Mouse (Mus musculus): ENCODE data around the gene Zfp784. TPM values are rescaled to one million over a fixed set of nuclear protein-coding genes. Genes with fewer than 3 reads are reported as not detected.

Gene Zfp784
- polyA plus RNA-seq, 1 experiment from 2014 or later: 4.4 TPM

DNA sequence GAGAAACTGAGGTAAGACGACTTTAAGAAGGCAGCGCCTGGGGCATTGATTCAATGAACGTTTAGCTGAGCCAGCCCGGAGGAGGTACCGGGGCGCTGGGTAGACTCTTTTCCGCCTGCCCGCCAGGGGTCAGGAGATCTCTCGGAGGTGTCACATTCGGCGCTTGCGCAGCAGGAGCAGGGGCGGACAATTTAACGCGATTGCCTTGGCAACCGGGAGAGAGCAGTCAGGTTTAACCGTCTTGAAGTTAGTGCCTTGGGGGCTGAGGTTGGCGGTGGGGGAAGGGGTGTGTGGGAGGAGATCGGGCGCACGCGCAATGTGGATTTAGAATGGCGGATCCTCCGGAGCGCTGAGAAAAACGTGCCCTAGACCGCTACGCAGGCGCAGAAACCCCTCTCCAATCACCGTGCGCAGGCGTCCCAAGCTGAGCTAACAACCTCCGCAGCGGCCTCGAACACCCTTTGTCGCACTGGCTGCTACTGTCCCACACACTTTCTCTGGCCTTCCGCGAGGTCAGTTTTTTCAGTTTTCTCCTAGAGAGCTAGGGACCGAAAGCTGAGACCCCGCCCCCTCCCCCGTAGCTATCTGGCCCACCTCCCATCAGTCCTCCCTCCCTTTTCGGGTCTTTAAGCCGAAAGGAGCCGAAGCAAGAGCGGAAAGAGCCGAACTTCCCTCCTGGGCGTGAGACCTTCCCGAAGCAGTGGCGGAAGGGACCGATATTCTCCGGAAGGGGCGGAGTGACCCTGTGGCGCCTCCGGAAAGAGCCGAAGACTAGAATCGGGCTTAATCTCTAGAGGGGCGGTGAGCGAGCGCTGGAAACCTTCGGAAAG lies 22.9 kb upstream of the Zfp784 start:
- peaks cover 17% of the 10 kb centered on the region for H3K4me1 ChIP-seq (ENCODE audit: control insufficient read depth, insufficient read depth, low read length)
- WGBS: under 1% methylated on average over 55 of the region's 60 CpGs
- H3K27ac ChIP-seq (replicated peaks; ENCODE audit: low read depth, low read length): peak overlapping the region; percentile 100
- peak overlapping the region; percentile 96 for H3K9ac ChIP-seq (ENCODE audit: low read depth, low read length)
- H3K4me2 ChIP-seq (ENCODE audit: low read depth, low read length): peak overlapping the region; percentile 58
- H3K36me3 ChIP-seq (ENCODE audit: control insufficient read depth, insufficient read depth, low read length): peaks cover 2% of the 10 kb centered on the region; the same call in 1 of the 2 replicates
- H3K27me3 ChIP-seq (replicated peaks; ENCODE audit: control insufficient read depth, insufficient read depth, low read length): no peaks in the 10 kb centered on the region
- DNase-seq (ENCODE audit: low spot score) (peak; percentile 99), ATAC-seq (ENCODE audit: low read depth) (peak; percentile 92)
- H3K9me3 ChIP-seq (ENCODE audit: control insufficient read depth, low read length): no peaks in the 10 kb centered on the region
- peak overlapping the region; percentile 64 for H3K4me3 ChIP-seq (ENCODE audit: low read depth, low read length)

DNA sequence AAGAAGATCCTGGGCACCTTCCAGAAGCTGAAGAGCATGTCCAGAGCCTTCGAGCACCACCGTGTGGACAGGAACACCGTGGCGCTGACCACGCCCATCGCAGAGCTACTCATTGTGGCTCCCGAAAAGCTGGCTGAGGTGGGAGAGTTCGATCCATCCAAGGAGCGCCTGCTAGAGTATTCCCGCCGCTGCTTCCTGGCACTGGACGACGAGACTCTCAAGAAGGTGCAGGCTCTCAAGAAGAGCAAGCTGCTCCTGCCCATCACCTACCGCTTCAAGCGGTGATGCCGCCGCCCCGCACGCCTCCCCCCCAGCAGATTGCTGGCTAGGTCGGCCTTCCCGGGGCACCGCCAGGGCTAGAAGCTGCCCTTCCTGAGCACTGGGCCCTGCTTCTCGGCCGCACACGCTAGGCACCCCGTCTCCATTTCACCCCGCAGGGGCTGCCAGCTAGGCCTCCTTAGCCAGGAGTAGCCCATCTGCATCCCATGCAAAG lies 22.0 kb upstream of the Zfp784 start:
- peak overlapping the region; percentile 64 for H3K4me3 ChIP-seq (ENCODE audit: low read depth, low read length)
- H3K9ac ChIP-seq (ENCODE audit: low read depth, low read length): peak overlapping the region; percentile 96
- peaks cover 21% of the 10 kb centered on the region for H3K4me1 ChIP-seq (ENCODE audit: control insufficient read depth, insufficient read depth, low read length)
- ATAC-seq (ENCODE audit: low read depth) (no peak; the same call in 1 of the 2 replicates), DNase-seq (ENCODE audit: low spot score) (peak; percentile 94)
- H3K27me3 ChIP-seq (replicated peaks; ENCODE audit: control insufficient read depth, insufficient read depth, low read length): peaks cover 8% of the 10 kb centered on the region
- no peaks in the 10 kb centered on the region for H3K36me3 ChIP-seq (ENCODE audit: control insufficient read depth, insufficient read depth, low read length)
- no peaks in the 10 kb centered on the region for H3K9me3 ChIP-seq (ENCODE audit: control insufficient read depth, low read length)
- WGBS: 4% methylated on average over 27 of the region's 27 CpGs
- H3K4me2 ChIP-seq (ENCODE audit: low read depth, low read length): peak overlapping the region; percentile 58
- peak overlapping the region; percentile 100 for H3K27ac ChIP-seq (replicated peaks; ENCODE audit: low read depth, low read length)

DNA sequence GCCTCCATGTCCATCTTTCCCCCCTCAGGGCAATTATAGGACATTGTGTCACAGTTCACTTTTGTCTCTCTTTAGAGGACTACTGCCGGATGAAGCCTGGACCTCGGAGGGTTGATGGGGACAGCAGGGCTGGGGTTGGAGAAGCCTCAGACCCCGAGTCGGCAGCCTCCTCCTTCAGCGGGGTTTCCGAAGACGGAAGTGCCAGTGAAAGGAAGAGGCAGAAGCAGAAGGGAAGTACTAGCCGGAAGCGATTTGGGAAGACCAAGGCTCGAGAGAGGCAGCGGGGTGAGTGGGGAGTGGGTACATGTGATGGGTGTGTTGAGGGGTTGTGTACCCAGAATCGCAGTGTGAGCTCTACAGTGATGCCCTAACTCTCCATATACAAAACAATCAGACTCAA lies 21.2 kb upstream of the Zfp784 start:
- no peak overlapping the region for H3K4me3 ChIP-seq (ENCODE audit: low read depth, low read length)
- DNase-seq (ENCODE audit: low spot score) (no peak), ATAC-seq (ENCODE audit: low read depth) (no peak)
- peak overlapping the region; percentile 58 for H3K4me2 ChIP-seq (ENCODE audit: low read depth, low read length)
- H3K9ac ChIP-seq (ENCODE audit: low read depth, low read length): no peak overlapping the region
- peaks cover 20% of the 10 kb centered on the region for H3K4me1 ChIP-seq (ENCODE audit: control insufficient read depth, insufficient read depth, low read length)
- H3K36me3 ChIP-seq (ENCODE audit: control insufficient read depth, insufficient read depth, low read length): no peaks in the 10 kb centered on the region
- WGBS: 88% methylated on average over 12 of the region's 12 CpGs
- no peaks in the 10 kb centered on the region for H3K9me3 ChIP-seq (ENCODE audit: control insufficient read depth, low read length)
- peak overlapping the region; percentile 100; the same call in 1 of the 2 replicates for H3K27ac ChIP-seq (replicated peaks; ENCODE audit: low read depth, low read length)
- H3K27me3 ChIP-seq (replicated peaks; ENCODE audit: control insufficient read depth, insufficient read depth, low read length): peaks cover 16% of the 10 kb centered on the region

GRCm38 (mm10) chr7:5058631-5059030 lies 20.4 kb upstream of the Zfp784 start:
- no peak overlapping the region for H3K9ac ChIP-seq (ENCODE audit: low read depth, low read length)
- H3K27ac ChIP-seq (replicated peaks; ENCODE audit: low read depth, low read length): no peak overlapping the region
- ATAC-seq (ENCODE audit: low read depth) (no peak), DNase-seq (ENCODE audit: low spot score) (no peak)
- 89% methylated on average over 1 of the region's 1 CpGs for WGBS
- no peak overlapping the region for H3K4me2 ChIP-seq (ENCODE audit: low read depth, low read length)
- no peaks in the 10 kb centered on the region for H3K36me3 ChIP-seq (ENCODE audit: control insufficient read depth, insufficient read depth, low read length)
- H3K27me3 ChIP-seq (replicated peaks; ENCODE audit: control insufficient read depth, insufficient read depth, low read length): peaks cover 24% of the 10 kb centered on the region
- H3K4me1 ChIP-seq (ENCODE audit: control insufficient read depth, insufficient read depth, low read length): peaks cover 19% of the 10 kb centered on the region
- no peak overlapping the region for H3K4me3 ChIP-seq (ENCODE audit: low read depth, low read length)
- H3K9me3 ChIP-seq (ENCODE audit: control insufficient read depth, low read length): no peaks in the 10 kb centered on the region

- 42% methylated on average over 11 of the region's 11 CpGs for WGBS
- ATAC-seq (ENCODE audit: low read depth): no peak
- Histone ChIP-seq H3K36me3 (ENCODE audit: control insufficient read depth, insufficient read depth, low read length) (no peaks in the 10 kb centered on the region), H3K9ac (ENCODE audit: low read depth, low read length) (peak overlapping the region; percentile 84; the same call in 1 of the 2 replicates), H3K4me2 (ENCODE audit: low read depth, low read length) (peak overlapping the region; percentile 86), H3K27me3 (replicated peaks; ENCODE audit: control insufficient read depth, insufficient read depth, low read length) (peaks cover 32% of the 10 kb centered on the region), H3K9me3 (ENCODE audit: control insufficient read depth, low read length) (no peaks in the 10 kb centered on the region), H3K27ac (replicated peaks; ENCODE audit: low read depth, low read length) (no peak overlapping the region), H3K4me1 (ENCODE audit: control insufficient read depth, insufficient read depth, low read length) (peaks cover 27% of the 10 kb centered on the region), H3K4me3 (ENCODE audit: low read depth, low read length) (peak overlapping the region; percentile 66)
- no peak for DNase-seq (ENCODE audit: low spot score)
Observed at GRCm38 (mm10) chr7:5057804-5058203, 19.6 kb upstream of the Zfp784 start.

DNA sequence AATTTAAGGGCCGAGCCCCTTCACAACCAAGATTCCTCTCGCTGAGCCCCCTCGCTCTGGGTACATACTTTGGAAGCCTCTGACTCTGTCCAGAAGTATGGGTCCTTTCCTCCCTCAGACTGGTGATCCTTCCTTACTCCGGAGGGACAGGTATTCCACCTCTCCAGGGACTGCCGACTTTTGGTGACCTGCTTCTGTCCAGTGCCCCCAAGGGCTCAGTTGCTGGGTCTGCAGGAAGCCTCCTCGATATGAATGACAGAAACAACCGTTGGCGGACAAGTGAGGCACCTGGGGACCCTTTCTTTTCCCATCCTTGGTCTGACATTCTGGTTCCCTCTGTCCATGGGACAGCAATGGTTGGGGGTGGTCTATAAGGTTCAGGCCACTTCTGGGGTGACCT lies 19.1 kb upstream of the Zfp784 start:
- DNase-seq (ENCODE audit: low spot score): no peak
- H3K4me1 ChIP-seq (ENCODE audit: control insufficient read depth, insufficient read depth, low read length): peaks cover 31% of the 10 kb centered on the region

GRCm38 (mm10) chr7:5056651-5057263 lies 18.5 kb upstream of the Zfp784 start:
- Histone ChIP-seq H3K9ac (ENCODE audit: low read depth, low read length) (peak overlapping the region; percentile 84), H3K4me3 (ENCODE audit: low read depth, low read length) (peak overlapping the region; percentile 66), H3K36me3 (ENCODE audit: control insufficient read depth, insufficient read depth, low read length) (no peaks in the 10 kb centered on the region), H3K9me3 (ENCODE audit: control insufficient read depth, low read length) (no peaks in the 10 kb centered on the region), H3K4me2 (ENCODE audit: low read depth, low read length) (peak overlapping the region; percentile 86), H3K27ac (replicated peaks; ENCODE audit: low read depth, low read length) (peak overlapping the region; percentile 35), H3K4me1 (ENCODE audit: control insufficient read depth, insufficient read depth, low read length) (peaks cover 37% of the 10 kb centered on the region), H3K27me3 (replicated peaks; ENCODE audit: control insufficient read depth, insufficient read depth, low read length) (peaks cover 38% of the 10 kb centered on the region)
- WGBS: 1% methylated on average over 14 of the region's 55 CpGs
- DNase-seq (ENCODE audit: low spot score) (peak; percentile 68), ATAC-seq (ENCODE audit: low read depth) (no peak)

More for the DNA sequence above, 19.1 kb upstream of the Zfp784 start:
- 29% methylated on average over 8 of the region's 8 CpGs for WGBS
- peak overlapping the region; percentile 86 for H3K4me2 ChIP-seq (ENCODE audit: low read depth, low read length)
- peaks cover 34% of the 10 kb centered on the region for H3K27me3 ChIP-seq (replicated peaks; ENCODE audit: control insufficient read depth, insufficient read depth, low read length)
- H3K36me3 ChIP-seq (ENCODE audit: control insufficient read depth, insufficient read depth, low read length): no peaks in the 10 kb centered on the region
- H3K27ac ChIP-seq (replicated peaks; ENCODE audit: low read depth, low read length): no peak overlapping the region
- no peak for ATAC-seq (ENCODE audit: low read depth)
- peak overlapping the region; percentile 66 for H3K4me3 ChIP-seq (ENCODE audit: low read depth, low read length)
- H3K9me3 ChIP-seq (ENCODE audit: control insufficient read depth, low read length): no peaks in the 10 kb centered on the region
- H3K9ac ChIP-seq (ENCODE audit: low read depth, low read length): peak overlapping the region; percentile 84

DNA sequence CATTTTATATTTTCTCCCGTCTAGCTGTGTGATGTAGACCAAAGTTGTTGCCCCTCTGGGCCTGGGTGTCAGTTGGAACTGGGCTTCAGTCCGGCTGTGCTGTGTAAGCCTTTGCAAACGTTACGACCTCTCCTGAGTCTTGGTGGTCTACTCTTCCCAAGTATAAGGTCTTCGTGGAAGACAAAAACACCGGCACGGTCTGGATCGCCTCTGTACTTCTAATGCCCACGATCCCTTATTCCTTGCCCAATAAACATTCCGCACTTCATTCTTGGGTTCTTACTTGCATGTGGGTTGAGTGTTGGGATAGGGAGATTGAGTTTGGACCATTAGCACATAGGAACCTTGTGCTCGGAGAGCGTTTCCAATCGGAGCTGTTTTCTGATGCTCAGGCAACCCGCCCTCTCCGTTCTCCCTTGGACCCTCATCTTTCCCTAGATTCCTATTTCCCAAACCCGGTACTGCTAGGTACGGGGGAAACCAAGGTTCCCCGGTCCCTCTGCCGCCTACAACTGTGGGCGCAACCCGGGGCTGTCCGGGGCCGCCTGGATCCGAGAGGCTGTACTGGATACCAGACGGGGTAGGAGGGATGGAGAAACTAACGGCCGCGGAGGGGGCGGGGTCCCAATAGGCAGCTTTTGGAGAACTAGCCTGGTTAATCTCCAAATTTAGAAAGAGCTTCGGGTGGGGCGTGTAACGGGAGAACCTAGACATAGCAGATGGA lies 15.4 kb upstream of the Zfp784 start:
- Histone ChIP-seq H3K9me3 (ENCODE audit: control insufficient read depth, low read length) (no peaks in the 10 kb centered on the region), H3K36me3 (ENCODE audit: control insufficient read depth, insufficient read depth, low read length) (no peaks in the 10 kb centered on the region), H3K4me2 (ENCODE audit: low read depth, low read length) (peak overlapping the region; percentile 94), H3K27me3 (replicated peaks; ENCODE audit: control insufficient read depth, insufficient read depth, low read length) (peaks cover 41% of the 10 kb centered on the region), H3K4me1 (ENCODE audit: control insufficient read depth, insufficient read depth, low read length) (peaks cover 32% of the 10 kb centered on the region), H3K27ac (replicated peaks; ENCODE audit: low read depth, low read length) (no peak overlapping the region), H3K9ac (ENCODE audit: low read depth, low read length) (peak overlapping the region; percentile 86), H3K4me3 (ENCODE audit: low read depth, low read length) (peak overlapping the region; percentile 77)
- 10% methylated on average over 32 of the region's 32 CpGs for WGBS
- peak; percentile 25 for DNase-seq (ENCODE audit: low spot score)
- no peak for ATAC-seq (ENCODE audit: low read depth)
